Mouse (Mus musculus) intestine, postnatal 0 days (tissue): ENCODE data around the gene Asap3. TPM values are rescaled to one million over a fixed set of nuclear protein-coding genes. Genes with fewer than 3 reads are reported as not detected.

Experiments used
- ATAC-seq: fragments of 200-750 bp; cut with Nextera tagmentation; 2 replicates; pipeline ENCODE4 v1.8.0; 2017; ENCODE audit warnings: mild to moderate bottlenecking, moderate TSS enrichment, moderate library complexity
- H3K27ac ChIP-seq: fragments of 300-500 bp; sonication (generic); 2 replicates; pipeline ENCODE4 v1.5.1; 2014; ENCODE audit warnings: mild to moderate bottlenecking, low read depth, low read length, moderate library complexity
- H3K27me3 ChIP-seq: fragments of 300-500 bp; sonication (generic); replicated peaks from 2 replicates; pipeline ENCODE4 v1.6.1; 2014; ENCODE audit warnings: low read length, mixed read lengths; ENCODE audit not compliant: control insufficient read depth, insufficient read depth
- H3K36me3 ChIP-seq: fragments of 300-500 bp; sonication (generic); 2 replicates; pipeline ENCODE4 v1.6.1; 2014; ENCODE audit warnings: mild to moderate bottlenecking, moderate library complexity; ENCODE audit not compliant: control insufficient read depth, insufficient read depth
- H3K4me1 ChIP-seq: fragments of 300-500 bp; sonication (generic); replicated peaks from 2 replicates; pipeline ENCODE4 v1.6.1; 2014; ENCODE audit warnings: antibody characterized with exemption, low read length, mixed read lengths; ENCODE audit not compliant: control insufficient read depth, insufficient read depth
- H3K4me2 ChIP-seq: fragments of 300-500 bp; sonication (generic); replicated peaks from 2 replicates; pipeline ENCODE4 v1.6.1; 2014; ENCODE audit warnings: low read depth, mild to moderate bottlenecking, moderate library complexity
- H3K4me3 ChIP-seq: fragments of 300-500 bp; sonication (generic); 2 replicates; pipeline ENCODE4 v1.5.1; 2014; ENCODE audit warnings: low read depth, low read length
- H3K9ac ChIP-seq: fragments of 300-500 bp; sonication (generic); 2 replicates; pipeline ENCODE4 v1.6.1; 2014; ENCODE audit warnings: mild to moderate bottlenecking, low read depth, low read length
- H3K9me3 ChIP-seq: fragments of 300-500 bp; sonication (generic); 2 replicates; pipeline ENCODE4 v1.6.1; 2016; ENCODE audit warnings: mixed run types; ENCODE audit not compliant: control insufficient read depth
- CTCF ChIP-seq: sonication (generic); IDR thresholded peaks from 2 replicates; pipeline ENCODE4 v1.5.1; 2016; ENCODE audit warnings: low read depth, mild to moderate bottlenecking, control low read depth, antibody characterized with exemption, moderate library complexity
- WGBS: fragments of 180-500 bp; shearing (Covaris S2); extraction: QIAGEN DNeasy Blood & Tissue Kit; methylation state at CpG from one replicate; pipeline ENCODE4 v1.1.7; 2014; 5-methylcytosine and 5-hydroxymethylcytosine counted together
- polyA plus RNA-seq: library from polyadenylated mRNA; unstranded; fragments of >200 nt; fragmentation: Nextera tagmentation; extraction: Ambion mirVana; gene quantifications from 2 replicates; pipeline ENCODE4 v1.2.1, GENCODE M21; 2015

Asap3 gene
- polyA plus RNA-seq, 1 experiment from 2014 or later, result 0.95 TPM

DNA sequence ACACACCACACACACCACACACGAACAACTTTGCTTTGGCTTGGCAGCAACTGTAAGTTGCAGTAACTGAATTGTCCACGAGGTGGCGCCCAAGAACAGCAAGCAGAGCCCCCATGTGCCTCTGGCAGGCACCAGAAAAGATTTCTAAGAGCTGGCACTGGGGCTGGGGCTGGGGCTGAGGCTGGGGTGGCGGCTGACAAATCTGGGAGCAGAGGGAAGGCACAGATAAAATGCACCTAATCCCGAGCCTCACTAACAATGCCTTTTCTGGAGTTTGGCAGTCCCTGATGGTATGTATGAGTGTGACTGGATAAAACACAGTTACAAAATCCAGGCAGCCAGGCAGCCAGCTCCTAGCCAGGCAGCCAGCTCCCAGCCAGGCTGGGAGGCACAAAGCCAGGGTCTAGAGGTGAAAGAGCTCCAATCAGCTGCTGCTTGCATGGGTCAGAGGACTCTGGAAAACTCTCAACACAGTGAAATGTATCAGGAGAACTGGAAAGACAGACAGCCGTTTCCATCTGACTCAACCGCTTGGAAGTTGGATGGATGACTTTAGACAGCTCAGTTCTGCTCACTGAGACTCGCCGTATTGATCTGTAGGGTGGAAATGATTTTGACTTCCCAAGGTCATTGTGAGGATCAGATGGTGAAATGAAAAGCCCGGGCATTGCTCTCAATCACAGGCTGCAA, 54.5 kb downstream of the Asap3 start:
- no peak overlapping the region for H3K4me2 ChIP-seq
- no peak overlapping the region for H3K4me3 ChIP-seq
- no peaks in the 10 kb centered on the region for H3K9me3 ChIP-seq
- no peak for ATAC-seq
- no peaks in the 10 kb centered on the region for H3K27me3 ChIP-seq
- H3K9ac ChIP-seq, result no peak overlapping the region
- no peaks in the 10 kb centered on the region for H3K36me3 ChIP-seq
- no peak overlapping the region for H3K27ac ChIP-seq
- no peaks in the 10 kb centered on the region for H3K4me1 ChIP-seq
- WGBS, result 44% methylated on average over 10 of the region's 10 CpGs
- TF ChIP-seq CTCF, result peak; percentile 95

DNA sequence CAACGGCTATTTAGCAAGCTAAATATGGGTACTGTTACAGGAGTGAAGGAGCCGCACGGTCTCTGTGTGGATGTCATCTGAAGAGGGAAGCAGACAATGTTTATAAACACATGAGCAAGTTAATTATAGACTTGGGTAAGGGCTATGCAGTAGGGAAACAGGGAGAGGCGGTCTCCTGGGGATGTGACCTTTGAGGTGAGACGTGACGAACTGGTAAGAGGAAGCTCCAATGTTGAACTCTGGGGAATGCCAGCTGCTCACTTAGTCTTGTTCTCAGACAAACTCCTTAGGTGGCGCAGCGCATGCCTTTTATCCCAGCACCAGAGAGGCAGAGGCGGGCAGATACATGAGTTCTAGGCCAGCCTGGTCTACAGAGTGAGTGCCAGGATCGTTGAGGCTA, 55.7 kb downstream of the Asap3 start:
- WGBS, result 53% methylated on average over 10 of the region's 10 CpGs
- H3K27ac ChIP-seq, result no peak overlapping the region
- peak; percentile 25; the same call in 1 of the 2 replicates for ATAC-seq
- H3K4me2 ChIP-seq, result no peak overlapping the region
- no peak overlapping the region for H3K4me3 ChIP-seq
- no peak overlapping the region for H3K9ac ChIP-seq
- no peaks in the 10 kb centered on the region for H3K36me3 ChIP-seq
- no peaks in the 10 kb centered on the region for H3K4me1 ChIP-seq
- H3K9me3 ChIP-seq, result no peaks in the 10 kb centered on the region
- no peaks in the 10 kb centered on the region for H3K27me3 ChIP-seq
- 0 out of 2 replicates have a peak, but pooled peaks have one; percentile 12 for TF ChIP-seq CTCF

DNA sequence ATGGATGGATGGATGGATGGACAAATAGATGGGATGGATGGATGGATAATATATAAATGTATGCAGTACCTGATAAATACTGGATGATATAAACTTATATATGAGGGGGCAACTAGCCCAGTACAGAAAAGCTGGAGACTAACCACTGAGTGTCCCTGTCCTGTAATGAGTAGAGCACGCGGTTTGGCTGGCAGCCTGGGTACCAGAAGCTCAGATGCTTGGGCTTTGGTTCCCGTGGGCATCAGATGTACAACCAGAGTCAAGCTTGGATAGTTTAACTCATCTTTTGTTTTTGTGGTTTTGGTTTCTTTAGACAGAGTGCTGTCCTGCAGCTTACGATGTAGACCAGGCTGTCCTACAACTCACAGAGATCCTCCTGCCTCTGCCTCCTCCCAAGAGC, 57.4 kb downstream of the Asap3 start:
- Histone ChIP-seq H3K4me2 (no peak overlapping the region), H3K4me3 (no peak overlapping the region), H3K27ac (no peak overlapping the region), H3K36me3 (no peaks in the 10 kb centered on the region), H3K9me3 (no peaks in the 10 kb centered on the region), H3K4me1 (no peaks in the 10 kb centered on the region; the same call in 1 of the 2 replicates), H3K9ac (no peak overlapping the region), H3K27me3 (no peaks in the 10 kb centered on the region)
- TF ChIP-seq CTCF, result no peak
- 98% methylated on average over 4 of the region's 4 CpGs for WGBS
- ATAC-seq, result no peak

DNA sequence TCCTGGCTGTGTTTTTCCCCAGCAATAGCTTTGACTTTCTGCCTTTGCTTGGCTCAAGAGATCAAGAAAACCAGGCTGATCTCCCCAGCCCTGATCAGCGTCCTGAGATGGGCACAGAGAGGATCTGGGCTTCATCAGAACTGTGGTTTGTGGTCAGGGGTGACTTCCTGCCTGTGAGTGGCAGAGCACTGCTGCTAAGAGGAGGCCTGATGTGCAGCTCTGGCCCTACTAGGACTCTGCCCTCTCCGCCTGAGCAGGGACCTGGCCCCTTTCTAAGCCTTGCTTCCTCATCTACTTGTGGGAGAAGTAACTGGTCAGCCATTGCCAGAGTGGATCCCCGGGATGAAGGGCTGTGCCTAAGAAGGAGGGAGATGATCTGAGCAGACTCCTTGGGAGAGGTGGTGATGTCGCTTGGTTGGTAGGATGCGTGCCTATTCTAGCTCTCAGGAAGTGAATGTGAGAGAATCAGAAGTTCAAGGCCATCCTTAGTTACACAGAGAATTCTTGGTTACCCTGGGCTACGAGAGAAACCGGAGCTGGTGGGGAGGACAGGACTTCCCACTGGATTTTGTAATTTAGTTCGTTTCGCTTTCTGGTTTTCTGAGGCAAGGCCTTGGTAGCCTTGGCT, 60.7 kb downstream of the Asap3 start:
- Histone ChIP-seq H3K9me3 (no peaks in the 10 kb centered on the region), H3K9ac (no peak overlapping the region), H3K27me3 (no peaks in the 10 kb centered on the region), H3K4me3 (no peak overlapping the region), H3K36me3 (no peaks in the 10 kb centered on the region), H3K27ac (no peak overlapping the region), H3K4me2 (no peak overlapping the region), H3K4me1 (no peaks in the 10 kb centered on the region; the same call in 1 of the 2 replicates)
- TF ChIP-seq CTCF, result no peak
- no peak for ATAC-seq
- WGBS, result 73% methylated on average over 9 of the region's 9 CpGs

DNA sequence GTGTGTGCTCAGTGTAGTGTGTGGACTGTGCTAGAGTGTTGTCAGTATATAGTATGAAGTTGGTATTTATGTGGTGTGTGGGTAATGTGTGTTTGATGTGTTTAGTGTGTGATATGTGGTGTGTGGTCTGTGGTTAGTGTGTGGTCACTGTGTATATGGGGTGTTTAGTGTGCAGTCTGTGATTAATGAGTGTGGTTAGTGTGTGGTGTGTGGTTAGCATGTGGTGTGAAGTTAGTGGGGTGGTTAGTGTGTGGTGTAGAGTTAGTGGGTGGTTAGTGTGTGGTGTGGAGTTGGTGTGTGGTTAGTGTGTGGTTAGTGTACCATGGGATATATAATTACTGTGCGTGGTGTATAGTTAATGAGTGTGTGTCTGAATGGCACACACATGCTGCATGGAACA, 62.7 kb downstream of the Asap3 start:
- H3K27me3 ChIP-seq, result no peaks in the 10 kb centered on the region
- H3K4me1 ChIP-seq, result no peaks in the 10 kb centered on the region; the same call in 1 of the 2 replicates
- H3K9me3 ChIP-seq, result no peaks in the 10 kb centered on the region
- H3K36me3 ChIP-seq, result peaks cover 5% of the 10 kb centered on the region; the same call in 1 of the 2 replicates
- no peak overlapping the region for H3K9ac ChIP-seq
- no peak overlapping the region for H3K4me2 ChIP-seq
- 93% methylated on average over 1 of the region's 1 CpGs for WGBS
- no peak overlapping the region for H3K27ac ChIP-seq
- TF ChIP-seq CTCF, result no peak
- H3K4me3 ChIP-seq, result no peak overlapping the region
- no peak for ATAC-seq

DNA sequence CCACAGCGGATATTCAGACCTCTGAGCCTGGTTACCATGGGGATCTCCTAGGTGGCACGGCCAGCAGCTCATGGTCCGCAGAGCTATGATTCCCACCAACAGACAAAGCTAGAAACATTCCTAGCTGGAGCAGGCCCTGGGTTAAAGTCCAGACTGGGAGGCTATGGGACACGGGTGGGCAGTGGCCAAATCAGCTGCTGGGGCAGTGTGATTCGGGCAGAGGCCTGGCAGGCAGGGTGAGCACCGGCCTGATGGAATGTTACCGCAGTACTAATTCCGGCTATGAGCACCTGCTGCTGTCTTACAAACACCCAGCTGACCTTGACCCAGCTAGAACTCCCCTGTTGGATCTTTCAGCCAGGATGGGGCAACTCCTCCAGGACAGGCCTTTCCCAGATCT, 64.5 kb downstream of the Asap3 start:
- TF ChIP-seq CTCF, result no peak
- Histone ChIP-seq H3K36me3 (peaks cover 6% of the 10 kb centered on the region; the same call in 1 of the 2 replicates), H3K4me2 (no peak overlapping the region), H3K9ac (no peak overlapping the region), H3K27me3 (no peaks in the 10 kb centered on the region), H3K4me3 (no peak overlapping the region), H3K27ac (no peak overlapping the region), H3K9me3 (no peaks in the 10 kb centered on the region), H3K4me1 (no peaks in the 10 kb centered on the region; the same call in 1 of the 2 replicates)
- ATAC-seq, result no peak
- WGBS, result 85% methylated on average over 8 of the region's 8 CpGs
